In genomic region chr3:103789891-103790345, GRCm38 (mm10) we compare ENCODE assay signal across 8 mouse cellular contexts. TPM values are rescaled to one million over a fixed set of nuclear protein-coding genes. Genes with fewer than 3 reads are reported as not detected.
DNase-seq lines count a peak whose midpoint lies in the region; ATAC-seq and TF ChIP-seq lines count a peak whose summit lies in the region.

No protein-coding gene starts in this region.

- peak overlapping the region; percentile 97 for H3K4me3 ChIP-seq in forebrain, embryonic 11.5 days (ENCODE audit: low read depth, low read length)
- H3K4me3 ChIP-seq in hindbrain, embryonic 15.5 days, result peak overlapping the region; percentile 89
- peak overlapping the region; percentile 68 for H3K4me3 ChIP-seq in liver, embryonic 11.5 days (ENCODE audit: low read depth, low read length)
- peak overlapping the region; percentile 65 for H3K4me3 ChIP-seq in myocyte

- H3K4me2 ChIP-seq in forebrain, embryonic 11.5 days (ENCODE audit: low read depth, low read length, severe bottlenecking), result peak overlapping the region; percentile 91
- peak overlapping the region; percentile 74 for H3K4me2 ChIP-seq in hindbrain, embryonic 15.5 days
- peak overlapping the region; percentile 88 for H3K4me2 ChIP-seq in liver, embryonic 11.5 days
- peak overlapping the region; percentile 81 for H3K4me2 ChIP-seq in myocyte (ENCODE audit: low read depth)

- H3K9me3 ChIP-seq in forebrain, embryonic 11.5 days (ENCODE audit: control insufficient read depth, low read length), result no peaks in the 10 kb centered on the region
- no peaks in the 10 kb centered on the region for H3K9me3 ChIP-seq in hindbrain, embryonic 15.5 days
- H3K9me3 ChIP-seq in liver, embryonic 11.5 days (ENCODE audit: control insufficient read depth, low read length), result no peaks in the 10 kb centered on the region

- peak overlapping the region; percentile 93 for H3K9ac ChIP-seq in forebrain, embryonic 11.5 days (ENCODE audit: low read length)
- peak overlapping the region; percentile 93 for H3K9ac ChIP-seq in hindbrain, embryonic 15.5 days
- H3K9ac ChIP-seq in liver, embryonic 11.5 days (ENCODE audit: low read depth, low read length), result peak overlapping the region; percentile 75

- H3K27ac ChIP-seq in forebrain, embryonic 11.5 days (ENCODE audit: low read depth, low read length), result no peak overlapping the region
- peak overlapping the region; percentile 96 for H3K27ac ChIP-seq in hindbrain, embryonic 15.5 days (replicated peaks)
- H3K27ac ChIP-seq in liver, embryonic 11.5 days (ENCODE audit: low read depth, low read length), result peak overlapping the region; percentile 92

- H3K4me1 ChIP-seq in forebrain, embryonic 11.5 days (replicated peaks; ENCODE audit: control insufficient read depth, insufficient read depth, low read length), result peaks cover 4% of the 10 kb centered on the region; the same call in 1 of the 2 replicates
- peaks cover 28% of the 10 kb centered on the region for H3K4me1 ChIP-seq in hindbrain, embryonic 15.5 days (replicated peaks)
- peaks cover 23% of the 10 kb centered on the region for H3K4me1 ChIP-seq in liver, embryonic 11.5 days (replicated peaks; ENCODE audit: control insufficient read depth, insufficient read depth, low read length)

- H3ac ChIP-seq in myocyte (ENCODE audit: control insufficient read depth, insufficient read length), result peak overlapping the region; percentile 79

- H3K79me2 ChIP-seq in myocyte (ENCODE audit: control insufficient read depth, insufficient read depth), result peaks cover 57% of the 10 kb centered on the region

- H3K36me3 ChIP-seq in forebrain, embryonic 11.5 days (ENCODE audit: control insufficient read depth, insufficient read depth, low read length), result no peaks in the 10 kb centered on the region
- no peaks in the 10 kb centered on the region for H3K36me3 ChIP-seq in hindbrain, embryonic 15.5 days
- H3K36me3 ChIP-seq in liver, embryonic 11.5 days (ENCODE audit: control insufficient read depth, insufficient read depth, low read length), result no peaks in the 10 kb centered on the region
- H3K36me3 ChIP-seq in myocyte (ENCODE audit: control insufficient read depth, insufficient read depth), result no peaks in the 10 kb centered on the region

- peak; percentile 42 for DNase-seq in right cerebral cortex, adult 18-20 months
- DNase-seq in right cerebral cortex, postnatal 14 days, result no peak
- peak; percentile 64 for DNase-seq in adrenal gland, postnatal 14 days
- peak; percentile 52 for DNase-seq in forebrain, embryonic 11.5 days (ENCODE audit: low spot score)
- peak; percentile 64 for DNase-seq in liver, embryonic 11.5 days (ENCODE audit: low spot score)
- DNase-seq in B cell, adult 2 months, result no peak

- TF ChIP-seq POLR2A in myocyte (IDR thresholded peaks at IDR 0.05; ENCODE audit: insufficient read length, low read depth), result no peak

- H3K27me3 ChIP-seq in forebrain, embryonic 11.5 days (ENCODE audit: control insufficient read depth, insufficient read depth, low read length), result no peaks in the 10 kb centered on the region
- 0 out of 2 replicates have a peak, but pooled peaks cover 2% of the 10 kb centered on the region for H3K27me3 ChIP-seq in hindbrain, embryonic 15.5 days
- no peaks in the 10 kb centered on the region for H3K27me3 ChIP-seq in liver, embryonic 11.5 days (replicated peaks; ENCODE audit: control insufficient read depth, insufficient read depth, low read length)
- no peaks in the 10 kb centered on the region for H3K27me3 ChIP-seq in myocyte (ENCODE audit: control insufficient read depth, insufficient read depth, insufficient read length)

- ATAC-seq in forebrain, embryonic 11.5 days (replicated peaks; ENCODE audit: low FRiP score), result no peak
- no peak for ATAC-seq in hindbrain, embryonic 15.5 days (ENCODE audit: low FRiP score, low read depth)
- ATAC-seq in liver, embryonic 11.5 days (replicated peaks; ENCODE audit: low FRiP score), result peak; percentile 30; the same call in 1 of the 2 replicates

- WGBS in forebrain, embryonic 11.5 days, result 4% methylated on average over 14 of the region's 14 CpGs
- WGBS in hindbrain, embryonic 15.5 days, result 2% methylated on average over 14 of the region's 14 CpGs
- 1% methylated on average over 14 of the region's 14 CpGs for WGBS in liver, embryonic 11.5 days

TF ChIP-seq in myocyte, 11 proteins besides CTCF, POLR2A, EP300 and RAD21:
- TF ChIP-seq POLR2AphosphoS2 (IDR thresholded peaks at IDR 0.05; ENCODE audit: insufficient read length, low read depth) (peak; percentile 15), MYOG (IDR thresholded peaks at IDR 0.05; ENCODE audit: control insufficient read depth in 1 of 3, insufficient read depth in 1 of 3, insufficient read length in 2 of 3, low read depth in 2 of 3) (no peak)

RNA-seq across cellular contexts. Expression of gene Hipk1, which starts 1.4 kb away (rescaled TPM):
- total RNA-seq in adrenal gland, postnatal 14 days (2021), result 149 and 198 TPM in 2 replicates
- polyA plus RNA-seq in forebrain, embryonic 11.5 days (2014; fragmentation: Nextera tagmentation; extraction: Ambion mirVana), result 17.2 and 17.6 TPM in 2 replicates
- polyA plus RNA-seq in hindbrain, embryonic 15.5 days (2015; fragmentation: Nextera tagmentation; extraction: Ambion mirVana), result 11.5 TPM in 2 replicates
- polyA plus RNA-seq in liver, embryonic 11.5 days (2014; fragmentation: Nextera tagmentation; extraction: Ambion mirVana), result 15.5 and 15.7 TPM in 2 replicates
- 16.7 TPM for polyA plus RNA-seq in myocyte (2012; fragmentation: generic; extraction: Trizol)

RNA-seq across cellular contexts. Expression of gene Dclre1b, which starts 19.3 kb away (rescaled TPM):
- total RNA-seq in adrenal gland, postnatal 14 days (2021), result 16.6 and 21.9 TPM in 2 replicates
- 39.3 and 45.7 TPM in 2 replicates for polyA plus RNA-seq in forebrain, embryonic 11.5 days (2014; fragmentation: Nextera tagmentation; extraction: Ambion mirVana)
- 20.8 and 23.8 TPM in 2 replicates for polyA plus RNA-seq in hindbrain, embryonic 15.5 days (2015; fragmentation: Nextera tagmentation; extraction: Ambion mirVana)
- polyA plus RNA-seq in liver, embryonic 11.5 days (2014; fragmentation: Nextera tagmentation; extraction: Ambion mirVana), result 35.1 and 36.8 TPM in 2 replicates
- 3.9 TPM for polyA plus RNA-seq in myocyte (2012; fragmentation: generic; extraction: Trizol)

RNA-seq across cellular contexts. Expression of gene Ap4b1, which starts 19.4 kb away (rescaled TPM):
- 17.2 and 29.1 TPM in 2 replicates for total RNA-seq in adrenal gland, postnatal 14 days (2021)
- polyA plus RNA-seq in forebrain, embryonic 11.5 days (2014; fragmentation: Nextera tagmentation; extraction: Ambion mirVana), result 22.1 and 22.8 TPM in 2 replicates
- polyA plus RNA-seq in hindbrain, embryonic 15.5 days (2015; fragmentation: Nextera tagmentation; extraction: Ambion mirVana), result 20.5 and 21.8 TPM in 2 replicates
- polyA plus RNA-seq in liver, embryonic 11.5 days (2014; fragmentation: Nextera tagmentation; extraction: Ambion mirVana), result 20.8 and 23.9 TPM in 2 replicates
- polyA plus RNA-seq in myocyte (2012; fragmentation: generic; extraction: Trizol), result 14.5 TPM

RNA-seq across cellular contexts. Expression of gene Gm43064, which starts 19.5 kb away (rescaled TPM):
- total RNA-seq in adrenal gland, postnatal 14 days (2021), result 0.23 TPM in 1 of 2 replicates, not detected in the other
- 0.17 and 0.63 TPM in 2 replicates for polyA plus RNA-seq in forebrain, embryonic 11.5 days (2014; fragmentation: Nextera tagmentation; extraction: Ambion mirVana)
- polyA plus RNA-seq in hindbrain, embryonic 15.5 days (2015; fragmentation: Nextera tagmentation; extraction: Ambion mirVana), result 0.41 and 0.52 TPM in 2 replicates
- polyA plus RNA-seq in liver, embryonic 11.5 days (2014; fragmentation: Nextera tagmentation; extraction: Ambion mirVana), result 0.75 TPM in 1 of 2 replicates, not detected in the other
- 0.06 TPM for polyA plus RNA-seq in myocyte (2012; fragmentation: generic; extraction: Trizol)

RNA-seq across cellular contexts. Expression of gene Bcl2l15, which starts 42.5 kb away (rescaled TPM):
- 0.52 and 0.56 TPM in 2 replicates for total RNA-seq in adrenal gland, postnatal 14 days (2021)
- polyA plus RNA-seq in forebrain, embryonic 11.5 days (2014; fragmentation: Nextera tagmentation; extraction: Ambion mirVana), result 0.43 TPM in 1 of 2 replicates, not detected in the other
- 0.36 and 0.55 TPM in 2 replicates for polyA plus RNA-seq in hindbrain, embryonic 15.5 days (2015; fragmentation: Nextera tagmentation; extraction: Ambion mirVana)
- 0.63 and 1.2 TPM in 2 replicates for polyA plus RNA-seq in liver, embryonic 11.5 days (2014; fragmentation: Nextera tagmentation; extraction: Ambion mirVana)
- 0.25 TPM for polyA plus RNA-seq in myocyte (2012; fragmentation: generic; extraction: Trizol)

Comparison
In these comparisons a context has a peak if more than half of its experiments do, and no peak if none do; other contexts are left out.
1. DNase-seq: peak in right cerebral cortex, adult 18-20 months (single experiment), adrenal gland, postnatal 14 days (single experiment), forebrain, embryonic 11.5 days (single experiment) and liver, embryonic 11.5 days (single experiment); none in right cerebral cortex, postnatal 14 days (single experiment) and B cell, adult 2 months (0 of 2).
2. Peak in every context shown above with its lines, with median percentiles within 50 percentile points of each other: H3K4me2 ChIP-seq, H3K4me3 ChIP-seq and H3K9ac ChIP-seq.